Mouse (Mus musculus): ENCODE measurements around the gene Gad2.

DNA sequence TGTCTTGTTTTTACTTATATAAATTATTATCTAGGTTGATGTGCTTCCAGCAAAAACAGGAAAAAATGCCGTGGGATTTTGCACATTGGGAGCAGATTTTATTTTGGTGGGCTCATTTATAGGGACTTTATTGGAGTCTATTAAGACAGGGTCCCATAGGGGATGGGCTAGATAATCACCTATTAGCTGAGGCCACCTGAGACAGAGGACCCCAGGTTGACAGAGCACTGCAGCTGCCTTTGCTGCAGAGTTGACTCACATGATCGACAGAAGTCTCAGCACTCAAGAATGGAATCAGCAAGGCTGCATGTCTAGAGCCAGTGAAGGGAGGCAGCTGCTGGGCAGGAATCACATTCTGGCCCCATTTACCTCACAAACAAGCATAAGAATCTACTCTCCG lies 84.2 kb downstream of the Gad2 start:
- TF ChIP-seq MAFK (IDR thresholded peaks at IDR 0.05; ENCODE audit: insufficient read depth, low read depth, low read length), result no peak
- TF ChIP-seq CHD2 (IDR thresholded peaks at IDR 0.05; ENCODE audit: low read depth, low read length), result no peak
- no peak for TF ChIP-seq ZC3H11A (IDR thresholded peaks at IDR 0.05; ENCODE audit: borderline replicate concordance, low read depth, low read length)
- no peak for TF ChIP-seq HCFC1 (IDR thresholded peaks at IDR 0.05; ENCODE audit: borderline replicate concordance, insufficient read depth, low read length)

Data from ES-E14 (cell line).